Mouse (Mus musculus) embryonic facial prominence, embryonic 10.5 days (tissue): ENCODE measurements around the gene Cip2a. TPM values are rescaled to one million over a fixed set of nuclear protein-coding genes. Genes with fewer than 3 reads are reported as not detected.

Experiments
- DNase-seq: peaks from one replicate; pipeline ENCODE4 v3.0.0-alpha.2; 2017; ENCODE audit warnings: low spot score
- H3K27ac ChIP-seq: fragments of 300-500 bp; sonication (generic); replicated peaks from 2 replicates; pipeline ENCODE4 v1.5.1; 2016; ENCODE audit warnings: mild to moderate bottlenecking
- H3K27me3 ChIP-seq: fragments of 300-500 bp; sonication (generic); replicated peaks from 2 replicates; pipeline ENCODE4 v1.6.1; 2016; ENCODE audit warnings: low read depth, mild to moderate bottlenecking; ENCODE audit not compliant: poor library complexity, severe bottlenecking
- H3K36me3 ChIP-seq: fragments of 300-500 bp; sonication (generic); replicated peaks from 2 replicates; pipeline ENCODE4 v1.6.1; 2016; ENCODE audit warnings: mild to moderate bottlenecking, moderate library complexity
- H3K4me1 ChIP-seq: fragments of 300-500 bp; sonication (generic); 2 replicates; pipeline ENCODE4 v1.6.1; 2016
- H3K4me3 ChIP-seq: fragments of 300-500 bp; sonication (generic); 2 replicates; pipeline ENCODE4 v1.5.1; 2016; ENCODE audit warnings: mild to moderate bottlenecking, moderate library complexity
- H3K9me3 ChIP-seq: fragments of 300-500 bp; sonication (generic); 2 replicates; pipeline ENCODE4 v1.6.1; 2016; ENCODE audit warnings: mild to moderate bottlenecking
- WGBS: fragments of 180-500 bp; shearing (Covaris S2); methylation state at CpG from one replicate; pipeline ENCODE4 v1.1.7; 2016; 5-methylcytosine and 5-hydroxymethylcytosine counted together
- polyA plus RNA-seq: library from polyadenylated mRNA; unstranded; fragments of >200 nt; fragmentation: Nextera tagmentation; extraction: Ambion mirVana; gene quantifications from 2 replicates; pipeline ENCODE4 v1.2.1, GENCODE M21; 2016

The Cip2a gene
- polyA plus RNA-seq, 1 experiment from 2014 or later: 46.8 TPM

- Histone ChIP-seq H3K36me3 (no peaks in the 10 kb centered on the region), H3K4me3 (no peak overlapping the region), H3K27ac (no peak overlapping the region), H3K9me3 (no peaks in the 10 kb centered on the region), H3K27me3 (no peaks in the 10 kb centered on the region), H3K4me1 (no peaks in the 10 kb centered on the region)
- no peak for DNase-seq
- 82% methylated on average over 4 of the region's 4 CpGs for WGBS
Measured at GRCm38 (mm10) chr16:49037771-49038170, 43.8 kb downstream of the Cip2a start.

DNA sequence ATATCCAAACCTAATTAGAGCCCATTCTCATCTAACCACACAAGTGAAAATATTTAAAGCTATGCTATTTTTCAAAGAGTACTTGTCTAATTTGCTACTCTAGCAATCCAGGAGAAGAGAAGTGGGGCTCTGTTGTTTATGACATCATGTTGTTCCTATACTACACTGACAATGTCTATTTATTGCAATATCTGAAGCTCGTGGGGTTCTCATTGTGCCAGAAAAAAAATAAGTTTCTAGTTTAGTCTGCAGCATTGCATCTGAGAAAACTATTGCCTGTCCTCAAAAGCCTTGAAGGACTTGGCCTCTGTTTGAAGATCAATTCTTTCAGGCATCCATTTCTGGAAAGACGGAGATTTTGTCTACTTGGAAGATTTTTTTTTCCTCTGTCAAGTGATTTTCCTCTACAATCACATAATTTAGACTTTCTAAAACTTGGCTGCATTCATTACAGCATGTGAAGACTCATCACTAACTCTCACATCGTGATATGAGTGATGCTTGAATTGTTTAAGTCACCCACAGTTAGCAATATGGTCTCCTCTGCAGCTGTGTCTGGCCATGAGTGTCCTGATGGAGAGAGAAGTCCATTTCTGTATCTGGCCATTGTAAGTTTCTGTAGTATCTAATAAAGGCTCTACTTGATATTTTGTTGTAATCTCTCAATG, 46.7 kb downstream of the Cip2a start:
- H3K36me3 ChIP-seq: no peaks in the 10 kb centered on the region
- H3K27ac ChIP-seq: no peak overlapping the region
- no peaks in the 10 kb centered on the region for H3K27me3 ChIP-seq
- H3K4me1 ChIP-seq: no peaks in the 10 kb centered on the region
- no peak overlapping the region for H3K4me3 ChIP-seq
- 85% methylated on average over 3 of the region's 3 CpGs for WGBS
- H3K9me3 ChIP-seq: no peaks in the 10 kb centered on the region
- DNase-seq: no peak

GRCm38 (mm10) chr16:49049214-49049613, 55.2 kb downstream of the Cip2a start:
- Histone ChIP-seq H3K4me3 (no peak overlapping the region), H3K36me3 (no peaks in the 10 kb centered on the region), H3K9me3 (no peaks in the 10 kb centered on the region), H3K27ac (no peak overlapping the region), H3K27me3 (no peaks in the 10 kb centered on the region), H3K4me1 (no peaks in the 10 kb centered on the region)
- no peak for DNase-seq

GRCm38 (mm10) chr16:49057186-49057585, 63.2 kb downstream of the Cip2a start, which contains the start of gene Myh15:
Gene Myh15 (plus strand): TSS chr16:49057486.
- DNase-seq: no peak
- Histone ChIP-seq H3K27me3 (no peaks in the 10 kb centered on the region), H3K9me3 (no peaks in the 10 kb centered on the region), H3K4me1 (no peaks in the 10 kb centered on the region), H3K4me3 (no peak within 1 kb of the TSS), H3K27ac (no peak within 1 kb of the TSS), H3K36me3 (no peaks in the 10 kb centered on the region)
- 81% methylated on average over 1 of the region's 1 CpGs for WGBS

Other genes with a start within 250 kb of the Cip2a start
- not detected in 2 replicates for gene Trat1, start 222.2 kb upstream of the Cip2a start, polyA plus RNA-seq
- gene Retnlb, start 177.3 kb upstream of the Cip2a start, polyA plus RNA-seq: not detected in 2 replicates
- gene Retnla, start 151.6 kb upstream of the Cip2a start, polyA plus RNA-seq: not detected in 2 replicates
- not detected in 2 replicates for gene Retnlg, start 121.6 kb upstream of the Cip2a start, polyA plus RNA-seq
- 30.8 and 35.6 TPM in 2 replicates for gene Dzip3, start within 50 bp of the Cip2a start, polyA plus RNA-seq
- 0.04 and 0.05 TPM in 2 replicates for gene Myh15, start 63.3 kb downstream of the Cip2a start, polyA plus RNA-seq